Mouse (Mus musculus): Measurements from ENCODE around the gene Timm9.

- TF ChIP-seq CTCF (IDR thresholded peaks at IDR 0.05) (peak; percentile 72), EP300 (IDR thresholded peaks at IDR 0.05) (no peak)
Measured at GRCm38 (mm10) chr12:71147641-71148040, 11.2 kb upstream of the Timm9 start.
